Mouse (Mus musculus) left cerebral cortex, adult 18-20 months (tissue): Measurements from ENCODE around the gene Tmigd3. TPM values are rescaled to one million over a fixed set of nuclear protein-coding genes. Genes with fewer than 3 reads are reported as not detected.
"Not testable (repeated sequence)": the region's sequence is repeated elsewhere in the genome, so short reads cannot be mapped to it uniquely, and the experiment has no call there.

Experiments used
- DNase-seq, 2 experiments: peaks; one replicate each; pipeline ENCODE4 v3.0.0; 2021 to 2022; ENCODE audit warnings: low spot score in 2 of 2, mixed read lengths in 1 of 2
- total RNA-seq, 2 experiments: library from RNA; stranded (reverse); gene quantifications; 2 replicates each; pipeline ENCODE4 v1.2.3; 2021

Gene Tmigd3
- total RNA-seq, 2 experiments from 2014 or later: not detected

- peak; percentile 81 to 84 for DNase-seq
Measured at GRCm38 (mm10) chr3:105899394-105900147, 28.9 kb downstream of the Tmigd3 start.

DNA sequence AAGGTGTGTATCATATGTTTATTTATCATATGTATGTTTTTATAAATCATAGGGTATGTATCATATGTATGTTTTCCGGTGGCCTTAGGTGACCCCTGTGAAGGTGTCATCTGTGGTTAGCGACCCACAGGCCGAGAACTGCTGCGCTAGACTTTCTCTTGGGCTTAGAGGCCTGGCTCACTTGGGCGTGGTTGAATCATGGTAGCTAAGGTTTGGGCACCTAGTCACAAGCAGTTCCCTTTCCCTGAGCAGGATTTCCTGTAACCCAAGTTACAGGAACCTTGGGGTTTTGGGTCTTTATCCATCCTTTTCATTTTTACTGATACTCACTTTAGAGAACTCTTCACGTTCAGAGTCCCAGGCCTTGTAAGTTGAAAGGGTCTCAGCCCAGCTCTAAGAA, 29.6 kb downstream of the Tmigd3 start:
- DNase-seq: no peak

DNA sequence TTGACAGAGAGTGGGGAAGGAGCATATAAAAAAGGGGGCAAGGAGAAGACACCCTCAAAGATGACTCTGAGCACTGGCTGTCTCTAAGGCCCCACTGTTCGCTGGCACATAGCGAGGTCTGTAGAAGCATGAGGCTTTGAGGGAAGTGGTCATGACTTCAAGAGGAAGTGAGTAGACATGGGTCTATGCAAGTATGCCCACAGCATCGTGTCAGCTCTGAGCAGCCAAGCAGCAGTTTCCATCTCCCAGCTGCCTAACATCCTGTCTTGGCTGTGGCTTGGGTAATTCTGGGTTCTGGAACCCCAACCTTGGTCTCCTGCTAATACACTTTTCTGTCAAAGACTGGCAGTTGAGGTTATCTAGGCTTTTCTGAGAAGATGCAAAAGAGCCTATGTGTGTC, 30.0 kb downstream of the Tmigd3 start:
- no peak for DNase-seq

DNA sequence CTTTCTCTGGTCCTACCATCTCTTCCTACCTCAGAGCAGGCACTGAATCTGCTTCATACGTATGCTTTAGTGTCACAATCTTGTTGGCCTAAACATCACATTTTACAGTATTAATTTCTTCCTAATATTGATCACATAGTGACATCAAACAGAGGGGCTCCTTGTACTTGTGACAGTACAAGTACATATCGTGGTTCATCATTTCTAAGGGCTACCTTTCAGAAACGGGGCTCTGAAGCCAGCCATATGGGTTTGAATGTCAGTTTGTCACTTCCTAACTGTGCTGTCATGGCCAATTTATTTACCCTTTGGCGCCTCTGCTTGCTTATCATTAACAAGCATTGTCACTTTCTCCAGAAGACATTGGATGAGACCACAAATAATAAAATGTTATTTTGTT, 30.8 kb downstream of the Tmigd3 start:
- no peak for DNase-seq

DNA sequence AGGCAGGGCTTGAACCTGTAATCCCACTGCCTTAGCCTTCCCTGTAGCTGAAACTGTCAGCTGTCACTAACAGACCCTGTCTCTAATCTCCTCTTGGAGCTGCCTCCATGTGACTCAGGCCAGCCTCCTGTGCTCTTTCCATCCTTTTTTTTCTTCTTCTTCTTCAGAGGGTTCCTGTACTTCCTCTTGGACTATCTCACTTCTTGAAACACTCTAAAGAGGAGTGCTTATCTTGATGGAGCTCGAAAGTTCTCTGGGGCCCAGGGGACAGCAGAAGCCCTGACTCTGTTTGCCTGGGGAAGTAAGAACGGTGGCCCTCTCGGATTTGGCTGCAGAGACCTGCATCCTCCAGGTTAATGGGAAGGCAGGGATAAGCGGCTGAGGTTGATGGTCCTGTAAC, 33.5 kb downstream of the Tmigd3 start:
- DNase-seq: no peak

DNA sequence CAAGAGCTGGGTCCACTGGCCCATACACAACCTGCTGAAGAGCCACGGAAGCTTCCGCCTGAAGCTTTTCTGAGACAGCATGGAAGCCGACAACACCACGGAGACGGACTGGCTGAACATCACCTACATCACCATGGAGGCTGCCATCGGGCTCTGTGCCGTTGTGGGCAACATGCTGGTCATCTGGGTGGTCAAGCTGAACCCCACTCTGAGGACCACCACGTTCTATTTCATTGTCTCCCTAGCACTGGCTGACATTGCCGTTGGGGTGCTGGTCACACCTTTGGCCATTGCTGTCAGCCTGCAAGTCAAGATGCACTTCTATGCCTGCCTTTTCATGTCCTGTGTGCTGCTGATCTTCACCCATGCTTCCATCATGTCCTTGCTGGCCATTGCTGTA, 34.0 kb downstream of the Tmigd3 start:
- no peak for DNase-seq

GRCm38 (mm10) chr3:105907956-105908655, 37.4 kb downstream of the Tmigd3 start:
- no peak for DNase-seq

GRCm38 (mm10) chr3:105908976-105909375, 38.3 kb downstream of the Tmigd3 start:
- DNase-seq: no peak

DNA sequence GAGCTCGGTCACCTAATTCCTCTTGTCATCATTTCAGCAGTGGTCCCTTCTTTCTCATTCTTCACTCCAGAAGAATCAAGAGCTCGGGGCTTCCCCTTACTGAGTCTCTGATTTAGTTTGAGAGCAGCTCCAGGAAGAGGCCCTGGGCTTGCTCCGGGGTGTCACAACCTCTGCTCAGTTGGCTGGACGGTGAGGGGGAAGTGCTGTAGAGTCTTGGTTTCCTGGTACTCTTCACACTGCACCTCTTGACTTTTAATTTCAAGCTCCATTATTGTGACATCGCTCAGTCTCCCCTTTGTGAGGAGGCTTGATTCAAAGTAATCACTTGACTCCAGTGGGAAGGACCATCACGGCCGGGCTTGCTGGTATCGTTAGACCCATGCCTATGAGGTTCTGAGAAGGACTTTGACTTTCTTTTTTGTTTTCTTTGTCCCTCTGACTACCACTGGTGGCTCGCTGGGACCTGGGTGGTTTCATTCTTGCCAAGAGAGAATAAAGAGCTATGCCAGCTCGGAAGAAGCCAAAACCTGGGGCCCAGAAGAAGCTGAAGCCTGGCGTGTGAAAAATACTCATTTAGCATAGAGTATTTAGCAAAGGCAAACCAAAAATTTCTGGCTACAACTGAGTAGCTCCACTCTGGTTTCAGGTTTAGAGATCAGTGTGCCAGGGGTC, 40.0 kb downstream of the Tmigd3 start:
- DNase-seq: no peak

GRCm38 (mm10) chr3:105912097-105912880, 41.6 kb downstream of the Tmigd3 start:
- DNase-seq: no peak

GRCm38 (mm10) chr3:105913839-105914681, 43.4 kb downstream of the Tmigd3 start:
- no peak for DNase-seq

GRCm38 (mm10) chr3:105915281-105915680, 44.6 kb downstream of the Tmigd3 start:
- no peak for DNase-seq

- not testable (repeated sequence) for DNase-seq
Measured at GRCm38 (mm10) chr3:105916455-105916854, 45.8 kb downstream of the Tmigd3 start.

DNA sequence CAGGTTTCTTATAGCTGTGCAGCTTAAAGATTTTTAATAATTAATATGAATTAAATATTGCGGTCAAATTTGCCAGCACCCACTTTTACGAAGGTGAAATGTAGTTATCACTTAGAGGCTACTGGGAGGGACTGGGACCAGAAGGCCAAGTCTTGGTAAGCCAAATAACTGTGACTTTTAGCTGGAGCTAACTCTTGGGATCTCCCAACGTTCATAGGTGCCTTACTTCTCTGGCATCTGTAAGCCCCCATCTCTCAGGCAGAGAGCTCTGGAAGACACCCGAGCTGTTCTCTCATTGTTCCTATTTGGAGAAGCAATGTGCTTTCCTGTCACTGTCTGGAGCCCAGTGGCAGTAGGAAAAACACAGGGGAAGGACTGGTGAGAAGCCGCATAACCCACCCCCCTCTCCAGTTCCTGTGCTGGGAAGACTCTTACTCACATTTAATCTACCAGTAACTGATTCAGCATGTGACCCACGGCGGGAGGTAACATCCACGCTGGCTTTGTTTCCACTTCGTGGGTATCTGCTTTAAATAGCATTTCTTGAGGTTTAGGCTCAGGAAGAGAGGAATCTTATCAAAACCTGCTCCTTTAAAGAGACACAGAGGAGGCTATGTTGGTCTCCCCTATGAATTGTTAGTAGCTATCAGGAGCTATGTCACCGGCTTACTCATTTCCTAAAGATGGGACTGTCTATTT, 47.1 kb downstream of the Tmigd3 start:
- DNase-seq: no peak

GRCm38 (mm10) chr3:105918355-105918745, 47.6 kb downstream of the Tmigd3 start:
- DNase-seq: no peak

DNA sequence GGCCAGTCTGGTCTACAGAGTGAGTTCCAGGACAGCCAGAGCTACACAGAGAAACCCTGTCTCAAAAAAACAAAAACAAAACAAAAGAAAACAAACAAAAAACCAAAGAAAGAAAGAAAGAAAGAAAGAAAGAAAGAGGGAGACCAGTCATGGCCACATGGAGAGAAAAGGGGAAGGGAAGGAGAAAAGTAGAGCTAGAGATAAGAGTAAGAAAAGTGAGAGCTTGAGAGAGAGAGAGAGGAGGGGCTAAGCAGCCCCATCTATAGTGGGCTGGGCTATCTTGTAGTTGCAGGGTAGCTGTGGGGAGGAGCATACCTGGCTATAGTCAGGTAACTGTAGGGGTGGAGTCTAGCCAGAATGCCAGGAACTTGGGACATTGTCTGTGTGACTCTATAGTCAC, 50.0 kb downstream of the Tmigd3 start:
- not testable (repeated sequence) for DNase-seq

GRCm38 (mm10) chr3:105921959-105922358, 51.3 kb downstream of the Tmigd3 start:
- DNase-seq: no peak

DNA sequence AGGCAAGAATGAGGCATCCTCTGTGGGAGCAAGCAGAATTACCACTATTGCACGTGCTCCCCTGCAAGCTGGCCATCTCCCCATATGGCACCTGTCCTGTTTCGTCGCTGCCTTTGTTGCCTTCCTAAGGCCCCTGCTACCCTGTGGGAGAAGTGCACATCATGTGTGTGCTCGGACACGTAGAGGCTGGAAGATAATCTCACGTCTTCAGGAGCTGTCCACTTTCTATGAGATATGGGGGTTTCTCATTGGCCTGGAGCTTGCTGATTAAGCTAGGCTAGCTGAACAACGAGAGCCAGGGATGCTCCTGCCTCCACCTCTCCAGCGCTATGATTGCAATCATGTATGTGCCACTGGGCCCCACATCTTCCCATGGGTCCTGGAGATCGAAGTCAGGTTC, 53.9 kb downstream of the Tmigd3 start:
- DNase-seq: no peak

DNA sequence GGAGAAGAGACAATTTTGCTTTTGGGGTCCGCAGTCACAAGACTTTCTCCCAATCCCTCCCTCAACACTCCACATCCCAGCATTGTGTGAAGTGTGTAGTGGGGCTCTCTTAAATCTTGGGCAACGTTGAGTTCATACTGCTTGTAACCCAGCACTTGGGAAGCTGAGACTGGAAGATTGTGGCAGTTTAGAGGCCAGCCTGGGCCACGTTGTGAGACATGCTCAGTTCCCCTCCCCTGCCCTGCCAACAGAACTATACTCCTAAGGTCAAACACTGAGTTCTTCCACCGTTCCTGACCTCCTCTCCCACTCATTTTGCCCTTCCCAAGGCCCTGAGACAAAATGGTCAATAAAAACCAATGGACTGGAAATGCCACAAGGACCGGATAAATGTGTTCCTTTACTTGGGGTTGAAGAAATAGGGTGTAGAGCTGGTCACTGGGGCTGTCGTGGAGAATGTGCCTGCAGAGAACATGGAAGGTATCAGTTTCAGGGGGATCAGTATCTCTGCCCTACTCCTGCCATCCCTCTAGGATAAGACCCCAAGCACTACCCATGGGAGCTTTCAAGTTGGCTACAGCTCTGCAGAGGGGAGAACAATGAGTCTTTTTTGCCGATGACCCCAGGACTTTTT, 57.0 kb downstream of the Tmigd3 start:
- DNase-seq: no peak
